Mouse (Mus musculus): ENCODE measurements around the gene Fosb. TPM values are rescaled to one million over a fixed set of nuclear protein-coding genes. Genes with fewer than 3 reads are reported as not detected.

Fosb gene
- polyA plus RNA-seq, 1 experiment from 2014 or later, result 0.06 TPM

Other genes starting within 250 kb of the Fosb start
- gene Dmwd, start 233.8 kb downstream of the Fosb start, polyA plus RNA-seq (2015; fragmentation: Nextera tagmentation; extraction: Ambion mirVana), result 29.1 and 30.0 TPM in 2 replicates
- 8.0 and 12.3 TPM in 2 replicates for gene Dmpk, start 226.2 kb downstream of the Fosb start, polyA plus RNA-seq (2015; fragmentation: Nextera tagmentation; extraction: Ambion mirVana)
- gene Six5, start 215.5 kb downstream of the Fosb start, polyA plus RNA-seq (2015; fragmentation: Nextera tagmentation; extraction: Ambion mirVana), result 1.9 and 2.9 TPM in 2 replicates
- gene Gm4969, start 191.7 kb downstream of the Fosb start, polyA plus RNA-seq (2015; fragmentation: Nextera tagmentation; extraction: Ambion mirVana), result 7.0 and 8.8 TPM in 2 replicates
- gene Fbxo46, start 190.2 kb downstream of the Fosb start, polyA plus RNA-seq (2015; fragmentation: Nextera tagmentation; extraction: Ambion mirVana), result 16.4 and 17.7 TPM in 2 replicates
- gene Qpctl, start 160.8 kb downstream of the Fosb start, polyA plus RNA-seq (2015; fragmentation: Nextera tagmentation; extraction: Ambion mirVana), result 24.0 and 26.3 TPM in 2 replicates
- 107 and 110 TPM in 2 replicates for gene Snrpd2, start 160.3 kb downstream of the Fosb start, polyA plus RNA-seq (2015; fragmentation: Nextera tagmentation; extraction: Ambion mirVana)
- gene Gipr, start 143.9 kb downstream of the Fosb start, polyA plus RNA-seq (2015; fragmentation: Nextera tagmentation; extraction: Ambion mirVana), result 2.0 and 2.9 TPM in 2 replicates
- 9.4 and 12.3 TPM in 2 replicates for gene Eml2, start 133.6 kb downstream of the Fosb start, polyA plus RNA-seq (2015; fragmentation: Nextera tagmentation; extraction: Ambion mirVana)
- 3.1 and 4.4 TPM in 2 replicates for gene Gpr4, start 97.5 kb downstream of the Fosb start, polyA plus RNA-seq (2015; fragmentation: Nextera tagmentation; extraction: Ambion mirVana)
- 39.9 and 41.5 TPM in 2 replicates for gene Opa3, start 81.7 kb downstream of the Fosb start, polyA plus RNA-seq (2015; fragmentation: Nextera tagmentation; extraction: Ambion mirVana)
- 39.9 and 42.9 TPM in 2 replicates for gene Vasp, start 38.2 kb downstream of the Fosb start, polyA plus RNA-seq (2015; fragmentation: Nextera tagmentation; extraction: Ambion mirVana)
- 0.79 and 1.5 TPM in 2 replicates for gene Ppm1n, start 30.0 kb downstream of the Fosb start, polyA plus RNA-seq (2015; fragmentation: Nextera tagmentation; extraction: Ambion mirVana)
- 124 and 126 TPM in 2 replicates for gene Rtn2, start 27.4 kb downstream of the Fosb start, polyA plus RNA-seq (2015; fragmentation: Nextera tagmentation; extraction: Ambion mirVana)
- gene Ercc1, start 34.7 kb upstream of the Fosb start, polyA plus RNA-seq (2015; fragmentation: Nextera tagmentation; extraction: Ambion mirVana), result 80.6 and 87.2 TPM in 2 replicates
- 23.1 and 23.6 TPM in 2 replicates for gene Cd3eap, start 49.4 kb upstream of the Fosb start, polyA plus RNA-seq (2015; fragmentation: Nextera tagmentation; extraction: Ambion mirVana)
- gene Ppp1r13l, start 49.7 kb upstream of the Fosb start, polyA plus RNA-seq (2015; fragmentation: Nextera tagmentation; extraction: Ambion mirVana), result 1.5 and 1.9 TPM in 2 replicates
- 22.6 and 25.1 TPM in 2 replicates for gene Ercc2, start 72.0 kb upstream of the Fosb start, polyA plus RNA-seq (2015; fragmentation: Nextera tagmentation; extraction: Ambion mirVana)
- 2.2 and 2.5 TPM in 2 replicates for gene Klc3, start 94.1 kb upstream of the Fosb start, polyA plus RNA-seq (2015; fragmentation: Nextera tagmentation; extraction: Ambion mirVana)
- 0.64 and 47.3 TPM in 2 replicates for gene Ckm, start 94.7 kb upstream of the Fosb start, polyA plus RNA-seq (2015; fragmentation: Nextera tagmentation; extraction: Ambion mirVana)
- gene Mark4, start 148.8 kb upstream of the Fosb start, polyA plus RNA-seq (2015; fragmentation: Nextera tagmentation; extraction: Ambion mirVana), result 13.5 and 15.9 TPM in 2 replicates
- 0.97 and 1.5 TPM in 2 replicates for gene Exoc3l2, start 153.3 kb upstream of the Fosb start, polyA plus RNA-seq (2015; fragmentation: Nextera tagmentation; extraction: Ambion mirVana)
- gene Bloc1s3, start 198.3 kb upstream of the Fosb start, polyA plus RNA-seq (2015; fragmentation: Nextera tagmentation; extraction: Ambion mirVana), result 3.5 and 4.2 TPM in 2 replicates
- gene Trappc6a, start 198.3 kb upstream of the Fosb start, polyA plus RNA-seq (2015; fragmentation: Nextera tagmentation; extraction: Ambion mirVana), result 36.3 and 37.1 TPM in 2 replicates
- gene Nkpd1, start 207.8 kb upstream of the Fosb start, polyA plus RNA-seq (2015; fragmentation: Nextera tagmentation; extraction: Ambion mirVana), result 0.99 and 2.3 TPM in 2 replicates

Measured in hindbrain, embryonic 16.5 days (tissue).